Mouse (Mus musculus) myocyte (in vitro differentiated cells): ENCODE measurements around the gene Serpini1.

Experiments
- CEBPB ChIP-seq: IDR thresholded peaks from 2 replicates; pipeline ENCODE4 v1.6.1; 2011; ENCODE audit warnings: mild to moderate bottlenecking, moderate library complexity; ENCODE audit not compliant: poor library complexity, insufficient read depth, severe bottlenecking
- E2F4 ChIP-seq: IDR thresholded peaks from one replicate; pipeline ENCODE4 v1.6.1; 2011; ENCODE audit warnings: mild to moderate bottlenecking, control low read depth, moderate library complexity; ENCODE audit not compliant: insufficient read depth
- MAX ChIP-seq: IDR thresholded peaks from one replicate; pipeline ENCODE4 v1.6.1; 2011; ENCODE audit warnings: low read depth, mild to moderate bottlenecking, control low read depth
- MYOD1 ChIP-seq, 3 experiments: IDR thresholded peaks; one replicate each; pipeline ENCODE4 v1.6.1; 2011; ENCODE audit warnings: control low read depth in 2 of 3, low read depth in 2 of 3, mild to moderate bottlenecking in 2 of 3, moderate library complexity in 1 of 3; ENCODE audit not compliant: insufficient read length in 2 of 3, control insufficient read depth in 1 of 3
- POLR2A ChIP-seq: IDR thresholded peaks from one replicate; pipeline ENCODE4 v1.6.1; 2011; ENCODE audit warnings: low read depth, mild to moderate bottlenecking, control low read depth, moderate library complexity; ENCODE audit not compliant: insufficient read length
- POLR2AphosphoS2 ChIP-seq: IDR thresholded peaks from one replicate; pipeline ENCODE4 v1.6.1; 2011; ENCODE audit warnings: low read depth, control low read depth; ENCODE audit not compliant: insufficient read length
- REST ChIP-seq: IDR thresholded peaks from one replicate; pipeline ENCODE4 v1.6.1; 2011; ENCODE audit warnings: mild to moderate bottlenecking, control low read depth, moderate library complexity; ENCODE audit not compliant: insufficient read depth, insufficient read length
- SRF ChIP-seq: IDR thresholded peaks from one replicate; pipeline ENCODE4 v1.6.1; 2011; ENCODE audit warnings: low read depth; ENCODE audit not compliant: control insufficient read depth, insufficient read length
- TCF12 ChIP-seq: IDR thresholded peaks from one replicate; pipeline ENCODE4 v1.6.1; 2011; ENCODE audit warnings: mild to moderate bottlenecking, control low read depth; ENCODE audit not compliant: poor library complexity, insufficient read depth, severe bottlenecking
- TCF3 ChIP-seq: IDR thresholded peaks from one replicate; pipeline ENCODE4 v1.6.1; 2011; ENCODE audit warnings: low read depth, control low read depth; ENCODE audit not compliant: insufficient read length
- USF1 ChIP-seq: IDR thresholded peaks from one replicate; pipeline ENCODE4 v1.6.1; 2011; ENCODE audit warnings: low read depth, mild to moderate bottlenecking, control low read depth, moderate library complexity

GRCm38 (mm10) chr3:75633635-75634034 is 76.3 kb downstream of the Serpini1 start:
- TF ChIP-seq POLR2A (no peak), TCF12 (no peak), MYOD1 (IDR thresholded peaks at IDR 0.05; ENCODE audit: control insufficient read depth in 1 of 3, insufficient read length in 2 of 3, low read depth in 2 of 3) (no peak), TCF3 (no peak), POLR2AphosphoS2 (no peak), USF1 (no peak), MAX (no peak), REST (no peak), SRF (no peak), E2F4 (no peak), CEBPB (no peak)
